Mouse (Mus musculus): Measurements from ENCODE around the gene Elac2. TPM values are rescaled to one million over a fixed set of nuclear protein-coding genes. Genes with fewer than 3 reads are reported as not detected.

The Elac2 gene
- polyA plus RNA-seq, 1 experiment from 2014 or later, result 21.9 TPM

- Histone ChIP-seq H3K27me3 (ENCODE audit: control insufficient read depth, insufficient read depth, low read depth, low read length) (peaks cover 2% of the 10 kb centered on the region; the same call in 1 of the 2 replicates), H3K4me1 (replicated peaks; ENCODE audit: control insufficient read depth, insufficient read depth, low read length) (no peaks in the 10 kb centered on the region), H3K4me2 (ENCODE audit: low read depth, low read length) (no peak overlapping the region), H3K4me3 (ENCODE audit: low read length) (no peak overlapping the region), H3K27ac (ENCODE audit: low read length) (no peak overlapping the region), H3K9me3 (ENCODE audit: control insufficient read depth, low read length) (no peaks in the 10 kb centered on the region), H3K9ac (ENCODE audit: low read length) (no peak overlapping the region), H3K36me3 (ENCODE audit: control insufficient read depth, insufficient read depth, low read length) (no peaks in the 10 kb centered on the region)
- ATAC-seq (ENCODE audit: low read depth), result peak; percentile 62; the same call in 1 of the 2 replicates
- 35% methylated on average over 4 of the region's 4 CpGs for WGBS
Measured at GRCm38 (mm10) chr11:64968939-64969342, 9.9 kb upstream of the Elac2 start.

- no peak overlapping the region for H3K4me2 ChIP-seq (ENCODE audit: low read depth, low read length)
- H3K4me3 ChIP-seq (ENCODE audit: low read length), result no peak overlapping the region
- no peak for ATAC-seq (ENCODE audit: low read depth)
- H3K9me3 ChIP-seq (ENCODE audit: control insufficient read depth, low read length), result no peaks in the 10 kb centered on the region
- no peaks in the 10 kb centered on the region for H3K4me1 ChIP-seq (replicated peaks; ENCODE audit: control insufficient read depth, insufficient read depth, low read length)
- no peak overlapping the region for H3K27ac ChIP-seq (ENCODE audit: low read length)
- no peak overlapping the region for H3K9ac ChIP-seq (ENCODE audit: low read length)
- H3K27me3 ChIP-seq (ENCODE audit: control insufficient read depth, insufficient read depth, low read depth, low read length), result peaks cover 2% of the 10 kb centered on the region; the same call in 1 of the 2 replicates
- H3K36me3 ChIP-seq (ENCODE audit: control insufficient read depth, insufficient read depth, low read length), result no peaks in the 10 kb centered on the region
- WGBS, result 65% methylated on average over 3 of the region's 3 CpGs
Measured at GRCm38 (mm10) chr11:64971471-64971988, 7.3 kb upstream of the Elac2 start.

- Histone ChIP-seq H3K4me3 (ENCODE audit: low read length) (no peak overlapping the region), H3K36me3 (ENCODE audit: control insufficient read depth, insufficient read depth, low read length) (no peaks in the 10 kb centered on the region), H3K4me2 (ENCODE audit: low read depth, low read length) (no peak overlapping the region), H3K27me3 (ENCODE audit: control insufficient read depth, insufficient read depth, low read depth, low read length) (peaks cover 2% of the 10 kb centered on the region; the same call in 1 of the 2 replicates), H3K27ac (ENCODE audit: low read length) (no peak overlapping the region), H3K9ac (ENCODE audit: low read length) (no peak overlapping the region), H3K9me3 (ENCODE audit: control insufficient read depth, low read length) (no peaks in the 10 kb centered on the region), H3K4me1 (replicated peaks; ENCODE audit: control insufficient read depth, insufficient read depth, low read length) (no peaks in the 10 kb centered on the region)
- 62% methylated on average over 2 of the region's 2 CpGs for WGBS
- ATAC-seq (ENCODE audit: low read depth), result no peak
Measured at GRCm38 (mm10) chr11:64972418-64972817, 6.4 kb upstream of the Elac2 start.

GRCm38 (mm10) chr11:64979489-64979845, 629 bp downstream of the Elac2 start:
- ATAC-seq (ENCODE audit: low read depth), result no peak
- Histone ChIP-seq H3K4me1 (replicated peaks; ENCODE audit: control insufficient read depth, insufficient read depth, low read length) (peaks cover 9% of the 10 kb centered on the region), H3K27ac (ENCODE audit: low read length) (no peak overlapping the region), H3K4me3 (ENCODE audit: low read length) (peak overlapping the region; percentile 92), H3K36me3 (ENCODE audit: control insufficient read depth, insufficient read depth, low read length) (peaks cover 10% of the 10 kb centered on the region; the same call in 1 of the 2 replicates), H3K4me2 (ENCODE audit: low read depth, low read length) (peak overlapping the region; percentile 89), H3K9ac (ENCODE audit: low read length) (peak overlapping the region; percentile 86), H3K27me3 (ENCODE audit: control insufficient read depth, insufficient read depth, low read depth, low read length) (no peaks in the 10 kb centered on the region), H3K9me3 (ENCODE audit: control insufficient read depth, low read length) (no peaks in the 10 kb centered on the region)
- 8% methylated on average over 9 of the region's 9 CpGs for WGBS

- ATAC-seq (ENCODE audit: low read depth), result no peak
- Histone ChIP-seq H3K4me1 (replicated peaks; ENCODE audit: control insufficient read depth, insufficient read depth, low read length) (no peaks in the 10 kb centered on the region), H3K27me3 (ENCODE audit: control insufficient read depth, insufficient read depth, low read depth, low read length) (no peaks in the 10 kb centered on the region), H3K9ac (ENCODE audit: low read length) (no peak overlapping the region), H3K9me3 (ENCODE audit: control insufficient read depth, low read length) (no peaks in the 10 kb centered on the region), H3K36me3 (ENCODE audit: control insufficient read depth, insufficient read depth, low read length) (peaks cover 39% of the 10 kb centered on the region), H3K4me3 (ENCODE audit: low read length) (no peak overlapping the region), H3K4me2 (ENCODE audit: low read depth, low read length) (no peak overlapping the region), H3K27ac (ENCODE audit: low read length) (no peak overlapping the region)
- WGBS, result 86% methylated on average over 2 of the region's 2 CpGs
Measured at GRCm38 (mm10) chr11:64988556-64988955, 9.7 kb downstream of the Elac2 start.

GRCm38 (mm10) chr11:64998439-64998838, 19.6 kb downstream of the Elac2 start:
- Histone ChIP-seq H3K4me3 (ENCODE audit: low read length) (no peak overlapping the region), H3K27me3 (ENCODE audit: control insufficient read depth, insufficient read depth, low read depth, low read length) (no peaks in the 10 kb centered on the region), H3K4me1 (replicated peaks; ENCODE audit: control insufficient read depth, insufficient read depth, low read length) (no peaks in the 10 kb centered on the region), H3K9me3 (ENCODE audit: control insufficient read depth, low read length) (no peaks in the 10 kb centered on the region), H3K4me2 (ENCODE audit: low read depth, low read length) (no peak overlapping the region), H3K27ac (ENCODE audit: low read length) (no peak overlapping the region), H3K36me3 (ENCODE audit: control insufficient read depth, insufficient read depth, low read length) (peaks cover 39% of the 10 kb centered on the region), H3K9ac (ENCODE audit: low read length) (no peak overlapping the region)
- no peak for ATAC-seq (ENCODE audit: low read depth)
- 88% methylated on average over 3 of the region's 3 CpGs for WGBS

GRCm38 (mm10) chr11:64999685-65000084, 20.8 kb downstream of the Elac2 start:
- no peak for ATAC-seq (ENCODE audit: low read depth)
- Histone ChIP-seq H3K36me3 (ENCODE audit: control insufficient read depth, insufficient read depth, low read length) (peaks cover 33% of the 10 kb centered on the region), H3K4me3 (ENCODE audit: low read length) (no peak overlapping the region), H3K9ac (ENCODE audit: low read length) (no peak overlapping the region), H3K4me1 (replicated peaks; ENCODE audit: control insufficient read depth, insufficient read depth, low read length) (0 out of 2 replicates have a peak, but pooled peaks cover 2% of the 10 kb centered on the region), H3K9me3 (ENCODE audit: control insufficient read depth, low read length) (no peaks in the 10 kb centered on the region), H3K4me2 (ENCODE audit: low read depth, low read length) (no peak overlapping the region), H3K27ac (ENCODE audit: low read length) (no peak overlapping the region), H3K27me3 (ENCODE audit: control insufficient read depth, insufficient read depth, low read depth, low read length) (no peaks in the 10 kb centered on the region)
- WGBS, result 85% methylated on average over 5 of the region's 5 CpGs

- Histone ChIP-seq H3K9ac (ENCODE audit: low read length) (no peak overlapping the region), H3K4me1 (replicated peaks; ENCODE audit: control insufficient read depth, insufficient read depth, low read length) (peaks cover 10% of the 10 kb centered on the region; the same call in 1 of the 2 replicates), H3K27ac (ENCODE audit: low read length) (no peak overlapping the region), H3K9me3 (ENCODE audit: control insufficient read depth, low read length) (no peaks in the 10 kb centered on the region), H3K4me2 (ENCODE audit: low read depth, low read length) (no peak overlapping the region), H3K27me3 (ENCODE audit: control insufficient read depth, insufficient read depth, low read depth, low read length) (no peaks in the 10 kb centered on the region), H3K4me3 (ENCODE audit: low read length) (no peak overlapping the region), H3K36me3 (ENCODE audit: control insufficient read depth, insufficient read depth, low read length) (peaks cover 29% of the 10 kb centered on the region)
- ATAC-seq (ENCODE audit: low read depth), result no peak
- WGBS, result 72% methylated on average over 14 of the region's 14 CpGs
Measured at GRCm38 (mm10) chr11:65001729-65002128, 22.9 kb downstream of the Elac2 start.

- WGBS, result 48% methylated on average over 5 of the region's 5 CpGs
- no peak for ATAC-seq (ENCODE audit: low read depth)
Measured at GRCm38 (mm10) chr11:65003611-65004010, 24.8 kb downstream of the Elac2 start.

GRCm38 (mm10) chr11:65004836-65005235, 26.0 kb downstream of the Elac2 start:
- Histone ChIP-seq H3K27ac (ENCODE audit: low read length) (no peak overlapping the region), H3K36me3 (ENCODE audit: control insufficient read depth, insufficient read depth, low read length) (peaks cover 19% of the 10 kb centered on the region), H3K4me3 (ENCODE audit: low read length) (no peak overlapping the region), H3K4me2 (ENCODE audit: low read depth, low read length) (no peak overlapping the region), H3K4me1 (replicated peaks; ENCODE audit: control insufficient read depth, insufficient read depth, low read length) (peaks cover 13% of the 10 kb centered on the region; the same call in 1 of the 2 replicates), H3K27me3 (ENCODE audit: control insufficient read depth, insufficient read depth, low read depth, low read length) (no peaks in the 10 kb centered on the region), H3K9ac (ENCODE audit: low read length) (no peak overlapping the region), H3K9me3 (ENCODE audit: control insufficient read depth, low read length) (no peaks in the 10 kb centered on the region)
- no peak for ATAC-seq (ENCODE audit: low read depth)
- 51% methylated on average over 3 of the region's 3 CpGs for WGBS

More at GRCm38 (mm10) chr11:65003611-65004010, 24.8 kb downstream of the Elac2 start:
- peaks cover 23% of the 10 kb centered on the region for H3K36me3 ChIP-seq (ENCODE audit: control insufficient read depth, insufficient read depth, low read length)
- no peak overlapping the region for H3K27ac ChIP-seq (ENCODE audit: low read length)
- H3K4me2 ChIP-seq (ENCODE audit: low read depth, low read length), result no peak overlapping the region
- H3K4me3 ChIP-seq (ENCODE audit: low read length), result no peak overlapping the region
- no peaks in the 10 kb centered on the region for H3K27me3 ChIP-seq (ENCODE audit: control insufficient read depth, insufficient read depth, low read depth, low read length)
- peaks cover 13% of the 10 kb centered on the region; the same call in 1 of the 2 replicates for H3K4me1 ChIP-seq (replicated peaks; ENCODE audit: control insufficient read depth, insufficient read depth, low read length)
- no peak overlapping the region for H3K9ac ChIP-seq (ENCODE audit: low read length)
- H3K9me3 ChIP-seq (ENCODE audit: control insufficient read depth, low read length), result no peaks in the 10 kb centered on the region

Data from lung, embryonic 16.5 days (tissue).